Mouse (Mus musculus): ENCODE measurements around the gene Glipr1.

GRCm38 (mm10) chr10:111958046-111958421 lies 44.4 kb downstream of the Glipr1 start:
- TF ChIP-seq MAFK (IDR thresholded peaks at IDR 0.05; ENCODE audit: insufficient read depth, low read depth, low read length) (no peak), ZC3H11A (IDR thresholded peaks at IDR 0.05; ENCODE audit: borderline replicate concordance, low read depth, low read length) (no peak), HCFC1 (IDR thresholded peaks at IDR 0.05; ENCODE audit: borderline replicate concordance, insufficient read depth, low read length) (no peak), ZNF384 (IDR thresholded peaks at IDR 0.05; ENCODE audit: low read depth, low read length) (no peak), CHD2 (IDR thresholded peaks at IDR 0.05; ENCODE audit: low read depth, low read length) (no peak)

Measured in ES-E14 (cell line).